Mouse (Mus musculus): ENCODE measurements around the gene Fam78b.

- no peak for TF ChIP-seq POLR2A (IDR thresholded peaks at IDR 0.05; ENCODE audit: extremely low read depth, insufficient read depth, low read length)
- TF ChIP-seq CTCF (IDR thresholded peaks at IDR 0.05; ENCODE audit: extremely low read depth, insufficient read depth, low read length): no peak
Observed at GRCm38 (mm10) chr1:166996811-166997210, 4.4 kb upstream of the Fam78b start.
